Mouse (Mus musculus) embryonic fibroblast, embryonic 13.5 days (primary cell): ENCODE data around the gene Arnt2.

Experiments
- CTCF ChIP-seq: IDR thresholded peaks from 2 replicates; pipeline ENCODE4 v1.5.1; 2011; ENCODE audit warnings: mild to moderate bottlenecking, control low read depth, low read length, moderate library complexity, borderline replicate concordance; ENCODE audit not compliant: insufficient read depth
- POLR2A ChIP-seq: IDR thresholded peaks from 2 replicates; pipeline ENCODE4 v1.6.1; 2011; ENCODE audit warnings: low read depth, mild to moderate bottlenecking, control low read depth, low read length, moderate library complexity

- no peak for TF ChIP-seq POLR2A
- no peak for TF ChIP-seq CTCF
These were observed 183.1 kb downstream of the Arnt2 start for GRCm38 (mm10) chr7:84226909-84227308.
